Mouse (Mus musculus): ENCODE data around the gene Arhgap44. TPM values are rescaled to one million over a fixed set of nuclear protein-coding genes. Genes with fewer than 3 reads are reported as not detected.

The Arhgap44 gene
- polyA plus RNA-seq, 1 experiment from 2014 or later = 8.5 TPM

DNA sequence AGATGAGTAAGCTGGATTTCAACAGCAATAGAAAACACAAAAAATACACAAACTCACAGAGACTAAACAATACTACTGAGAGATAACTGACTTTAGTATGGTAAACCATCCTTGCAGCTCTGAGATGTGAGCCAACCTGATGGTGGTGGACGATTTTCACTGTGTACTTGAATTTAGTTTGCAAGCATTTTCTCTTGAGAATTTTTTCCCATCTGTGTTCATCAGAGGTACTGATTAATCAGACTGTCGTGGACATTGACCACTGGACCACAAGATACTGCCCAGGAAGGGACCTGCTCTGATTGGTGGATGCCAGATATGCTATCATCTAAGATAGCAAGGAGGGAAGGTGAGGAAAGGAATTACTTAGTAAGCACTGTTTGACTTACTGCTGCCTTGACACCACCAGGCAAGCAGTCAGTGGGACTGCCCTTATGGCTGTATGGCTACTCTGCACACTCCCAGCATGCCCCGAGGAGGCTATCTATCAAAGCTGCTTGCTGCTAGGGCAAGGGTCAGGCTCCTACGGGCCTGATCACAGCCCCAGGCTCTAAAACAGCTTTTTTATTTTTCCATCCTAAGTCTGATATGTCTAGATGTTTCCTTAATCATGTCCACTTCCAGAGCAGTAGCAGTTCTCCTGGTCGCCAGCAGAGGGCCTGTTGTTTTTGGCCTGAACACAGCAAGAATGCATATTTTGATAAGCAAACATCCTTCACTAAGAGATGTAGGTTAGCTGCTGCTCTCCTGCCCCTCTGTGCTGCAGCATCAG, 74.1 kb downstream of the Arhgap44 start:
- no peak overlapping the region for H3K4me2 ChIP-seq (ENCODE audit: low read length)
- no peaks in the 10 kb centered on the region for H3K9me3 ChIP-seq (replicated peaks; ENCODE audit: control insufficient read depth, low read length)
- ATAC-seq (no peak), DNase-seq (ENCODE audit: low spot score) (peak; percentile 55)
- H3K9ac ChIP-seq (ENCODE audit: low read length) = no peak overlapping the region
- H3K36me3 ChIP-seq (ENCODE audit: control insufficient read depth, insufficient read depth, low read length) = no peaks in the 10 kb centered on the region
- no peak overlapping the region for H3K27ac ChIP-seq (ENCODE audit: low read depth, low read length)
- H3K4me3 ChIP-seq (ENCODE audit: low read depth, low read length) = no peak overlapping the region
- no peaks in the 10 kb centered on the region for H3K27me3 ChIP-seq (replicated peaks; ENCODE audit: control insufficient read depth, insufficient read depth, low read length)
- WGBS = 62% methylated on average over 5 of the region's 5 CpGs
- H3K4me1 ChIP-seq (ENCODE audit: control insufficient read depth, insufficient read depth, low read length) = no peaks in the 10 kb centered on the region

DNA sequence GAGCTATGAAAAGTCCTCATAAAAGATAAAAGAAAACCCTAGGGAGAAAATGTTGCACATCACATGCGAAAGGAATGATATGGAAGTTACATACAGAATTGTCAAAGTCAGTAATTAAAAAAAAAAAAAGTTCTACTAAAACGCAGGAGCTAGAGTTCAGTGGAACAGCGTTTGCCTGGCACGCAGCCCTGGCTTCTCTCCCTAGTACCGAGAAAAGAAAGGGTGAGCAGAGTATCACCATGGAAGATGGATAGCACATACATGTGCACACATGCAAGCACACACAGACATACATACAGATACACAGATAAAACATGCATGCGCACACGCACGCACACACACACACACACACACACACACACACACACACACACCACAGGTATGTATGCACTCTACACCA, 82.0 kb downstream of the Arhgap44 start:
- DNase-seq (ENCODE audit: low spot score) (no peak), ATAC-seq (no peak)
- WGBS = 90% methylated on average over 8 of the region's 8 CpGs
- no peak overlapping the region for H3K9ac ChIP-seq (ENCODE audit: low read length)
- no peak overlapping the region for H3K4me2 ChIP-seq (ENCODE audit: low read length)
- H3K27ac ChIP-seq (ENCODE audit: low read depth, low read length) = no peak overlapping the region
- H3K27me3 ChIP-seq (replicated peaks; ENCODE audit: control insufficient read depth, insufficient read depth, low read length) = no peaks in the 10 kb centered on the region
- no peak overlapping the region for H3K4me3 ChIP-seq (ENCODE audit: low read depth, low read length)
- H3K9me3 ChIP-seq (replicated peaks; ENCODE audit: control insufficient read depth, low read length) = no peaks in the 10 kb centered on the region
- H3K4me1 ChIP-seq (ENCODE audit: control insufficient read depth, insufficient read depth, low read length) = no peaks in the 10 kb centered on the region
- H3K36me3 ChIP-seq (ENCODE audit: control insufficient read depth, insufficient read depth, low read length) = no peaks in the 10 kb centered on the region

DNA sequence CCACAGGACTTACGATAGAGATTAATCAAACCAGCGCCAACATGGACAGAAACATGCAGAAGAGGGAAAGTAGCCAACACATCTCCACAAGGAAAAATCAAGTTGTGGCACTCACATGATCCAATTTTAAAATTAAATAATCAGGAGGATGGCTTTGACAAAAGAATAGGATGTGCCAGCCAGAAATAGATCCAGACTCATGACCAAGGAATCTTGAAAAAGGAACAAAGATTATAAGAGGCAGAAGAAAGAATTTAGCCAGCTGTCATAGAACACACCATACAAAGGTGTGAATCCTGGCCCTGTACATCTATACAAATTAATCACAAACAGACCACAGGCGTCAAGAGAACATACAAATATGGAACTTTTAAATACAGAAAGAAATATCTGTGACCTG, 82.5 kb downstream of the Arhgap44 start:
- Histone ChIP-seq H3K36me3 (ENCODE audit: control insufficient read depth, insufficient read depth, low read length) (no peaks in the 10 kb centered on the region), H3K9me3 (replicated peaks; ENCODE audit: control insufficient read depth, low read length) (no peaks in the 10 kb centered on the region), H3K4me2 (ENCODE audit: low read length) (no peak overlapping the region), H3K4me1 (ENCODE audit: control insufficient read depth, insufficient read depth, low read length) (no peaks in the 10 kb centered on the region), H3K27ac (ENCODE audit: low read depth, low read length) (no peak overlapping the region), H3K27me3 (replicated peaks; ENCODE audit: control insufficient read depth, insufficient read depth, low read length) (no peaks in the 10 kb centered on the region), H3K9ac (ENCODE audit: low read length) (no peak overlapping the region), H3K4me3 (ENCODE audit: low read depth, low read length) (no peak overlapping the region)
- DNase-seq (ENCODE audit: low spot score) (no peak), ATAC-seq (no peak)
- WGBS = 90% methylated on average over 3 of the region's 3 CpGs

DNA sequence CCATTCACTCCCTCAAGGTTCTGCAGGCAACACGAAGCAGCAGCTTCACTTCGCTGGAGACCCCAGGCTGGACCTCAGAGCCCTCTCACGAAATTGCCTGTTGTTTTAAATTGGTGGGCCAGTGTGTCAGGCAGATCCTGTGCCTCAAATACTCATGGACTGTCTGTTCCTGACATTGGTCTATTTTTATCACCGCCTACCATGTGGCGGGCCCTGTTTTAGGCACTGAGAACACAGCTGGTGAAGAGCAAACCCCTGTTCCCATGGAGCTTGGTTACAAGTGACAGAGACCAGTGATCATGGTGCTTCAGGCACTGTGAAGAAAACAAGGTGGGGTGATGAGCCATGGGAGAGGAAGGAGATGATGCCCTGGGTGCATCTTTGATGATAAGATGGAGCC, 93.2 kb downstream of the Arhgap44 start:
- no peaks in the 10 kb centered on the region for H3K36me3 ChIP-seq (ENCODE audit: control insufficient read depth, insufficient read depth, low read length)
- no peaks in the 10 kb centered on the region for H3K4me1 ChIP-seq (ENCODE audit: control insufficient read depth, insufficient read depth, low read length)
- ATAC-seq = no peak

DNA sequence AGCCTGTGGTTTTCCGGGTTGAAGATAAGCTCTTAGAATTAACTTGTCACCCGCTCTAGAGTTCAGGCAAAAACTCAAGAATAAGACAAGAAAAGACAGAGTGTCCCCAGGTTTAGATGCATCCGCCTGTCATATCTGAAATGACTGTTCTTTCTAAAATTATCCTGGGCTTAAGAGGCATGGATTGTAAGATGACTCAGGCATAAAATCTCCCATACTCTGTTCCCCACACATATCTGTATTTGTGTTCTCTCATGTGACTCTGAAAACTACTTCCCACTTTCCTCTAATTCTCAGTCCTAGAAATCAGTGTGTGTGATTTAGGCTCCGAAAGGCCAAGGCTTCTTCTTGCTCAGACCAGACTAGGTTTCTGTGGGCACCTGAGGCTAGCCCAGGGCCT, 93.7 kb downstream of the Arhgap44 start:
- H3K4me2 ChIP-seq (ENCODE audit: low read length) = no peak overlapping the region
- H3K27me3 ChIP-seq (replicated peaks; ENCODE audit: control insufficient read depth, insufficient read depth, low read length) = no peaks in the 10 kb centered on the region
- H3K27ac ChIP-seq (ENCODE audit: low read depth, low read length) = no peak overlapping the region
- no peak overlapping the region for H3K4me3 ChIP-seq (ENCODE audit: low read depth, low read length)
- DNase-seq (ENCODE audit: low spot score) (no peak), ATAC-seq (no peak)
- 76% methylated on average over 4 of the region's 4 CpGs for WGBS
- no peaks in the 10 kb centered on the region for H3K36me3 ChIP-seq (ENCODE audit: control insufficient read depth, insufficient read depth, low read length)
- no peaks in the 10 kb centered on the region for H3K4me1 ChIP-seq (ENCODE audit: control insufficient read depth, insufficient read depth, low read length)
- H3K9ac ChIP-seq (ENCODE audit: low read length) = no peak overlapping the region
- H3K9me3 ChIP-seq (replicated peaks; ENCODE audit: control insufficient read depth, low read length) = no peaks in the 10 kb centered on the region

More for the DNA sequence above, 93.2 kb downstream of the Arhgap44 start:
- no peak for DNase-seq (ENCODE audit: low spot score)
- Histone ChIP-seq H3K9me3 (replicated peaks; ENCODE audit: control insufficient read depth, low read length) (no peaks in the 10 kb centered on the region), H3K27me3 (replicated peaks; ENCODE audit: control insufficient read depth, insufficient read depth, low read length) (no peaks in the 10 kb centered on the region), H3K4me3 (ENCODE audit: low read depth, low read length) (no peak overlapping the region), H3K27ac (ENCODE audit: low read depth, low read length) (no peak overlapping the region), H3K4me2 (ENCODE audit: low read length) (no peak overlapping the region), H3K9ac (ENCODE audit: low read length) (no peak overlapping the region)
- 87% methylated on average over 5 of the region's 5 CpGs for WGBS

DNA sequence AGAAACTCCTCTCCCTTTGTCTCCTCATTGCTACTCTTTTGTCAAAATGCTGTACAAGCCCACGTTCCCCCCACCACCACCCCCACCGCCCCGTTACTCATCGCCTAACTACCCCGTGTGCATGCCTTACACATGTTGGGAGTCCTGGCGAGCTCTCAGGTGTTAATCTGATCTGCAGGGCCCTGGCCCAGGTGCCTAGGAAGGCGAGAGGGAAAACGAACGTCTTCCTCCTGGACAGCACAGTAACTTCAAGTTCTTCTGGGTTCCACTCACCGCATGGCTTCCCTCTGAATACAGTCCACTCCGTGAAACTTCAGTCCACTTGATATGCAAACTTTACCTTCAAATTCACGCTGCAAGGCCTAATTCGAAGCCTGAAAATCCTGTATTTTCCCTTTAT, 97.6 kb downstream of the Arhgap44 start:
- no peak for DNase-seq (ENCODE audit: low spot score)
- no peaks in the 10 kb centered on the region for H3K27me3 ChIP-seq (replicated peaks; ENCODE audit: control insufficient read depth, insufficient read depth, low read length)
- no peak overlapping the region for H3K9ac ChIP-seq (ENCODE audit: low read length)
- no peak overlapping the region for H3K4me3 ChIP-seq (ENCODE audit: low read depth, low read length)
- H3K4me2 ChIP-seq (ENCODE audit: low read length) = no peak overlapping the region
- WGBS = 85% methylated on average over 13 of the region's 13 CpGs
- no peak overlapping the region for H3K27ac ChIP-seq (ENCODE audit: low read depth, low read length)
- no peaks in the 10 kb centered on the region for H3K4me1 ChIP-seq (ENCODE audit: control insufficient read depth, insufficient read depth, low read length)
- H3K9me3 ChIP-seq (replicated peaks; ENCODE audit: control insufficient read depth, low read length) = no peaks in the 10 kb centered on the region
- ATAC-seq = no peak
- no peaks in the 10 kb centered on the region for H3K36me3 ChIP-seq (ENCODE audit: control insufficient read depth, insufficient read depth, low read length)

DNA sequence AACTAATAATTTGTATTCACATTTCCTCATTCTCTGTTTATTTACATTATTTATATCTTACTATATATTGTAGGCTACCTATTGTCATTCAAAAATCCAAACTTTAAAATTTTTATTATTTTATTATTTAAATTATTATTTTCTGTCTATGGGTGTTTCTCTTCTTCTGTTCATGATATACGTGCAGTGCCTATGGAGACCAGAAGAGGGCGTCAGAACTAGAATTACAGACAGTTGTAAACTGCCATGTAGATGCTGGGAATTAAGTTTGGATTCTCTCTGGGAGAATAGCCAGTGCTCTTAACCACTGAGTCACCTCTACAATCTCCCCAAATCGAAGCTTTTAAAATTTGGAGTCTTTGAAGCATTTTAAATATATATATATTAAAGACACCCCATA, 101.3 kb downstream of the Arhgap44 start:
- no peaks in the 10 kb centered on the region for H3K4me1 ChIP-seq (ENCODE audit: control insufficient read depth, insufficient read depth, low read length)

DNA sequence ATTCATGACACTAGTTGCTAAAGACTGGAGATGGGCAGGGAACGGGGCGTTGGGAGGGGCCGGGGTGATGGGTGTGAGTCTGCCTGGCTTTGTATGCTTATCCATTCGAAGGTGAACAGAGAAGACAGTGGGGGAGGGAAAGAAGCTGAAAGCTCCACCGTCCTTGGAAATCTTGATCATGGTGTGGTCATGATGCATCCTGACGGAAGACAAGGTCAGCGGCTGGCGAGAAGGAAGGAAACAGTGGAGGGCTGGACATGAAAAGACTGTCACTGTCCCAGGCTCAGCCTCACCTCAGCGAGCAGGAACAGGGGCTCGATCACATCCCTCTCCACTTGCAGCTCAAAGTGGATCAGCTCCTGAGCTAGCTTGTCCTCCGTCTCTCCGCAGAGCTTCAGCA, 103.2 kb downstream of the Arhgap44 start:
- no peak for ATAC-seq
- no peaks in the 10 kb centered on the region for H3K27me3 ChIP-seq (replicated peaks; ENCODE audit: control insufficient read depth, insufficient read depth, low read length)

More for the DNA sequence above, 101.3 kb downstream of the Arhgap44 start:
- Histone ChIP-seq H3K9ac (ENCODE audit: low read length) (no peak overlapping the region), H3K4me3 (ENCODE audit: low read depth, low read length) (no peak overlapping the region), H3K9me3 (replicated peaks; ENCODE audit: control insufficient read depth, low read length) (no peaks in the 10 kb centered on the region), H3K27ac (ENCODE audit: low read depth, low read length) (no peak overlapping the region), H3K4me2 (ENCODE audit: low read length) (no peak overlapping the region), H3K36me3 (ENCODE audit: control insufficient read depth, insufficient read depth, low read length) (no peaks in the 10 kb centered on the region), H3K27me3 (replicated peaks; ENCODE audit: control insufficient read depth, insufficient read depth, low read length) (no peaks in the 10 kb centered on the region)
- ATAC-seq (no peak), DNase-seq (ENCODE audit: low spot score) (no peak)
- WGBS = 52% methylated on average over 3 of the region's 3 CpGs

DNA sequence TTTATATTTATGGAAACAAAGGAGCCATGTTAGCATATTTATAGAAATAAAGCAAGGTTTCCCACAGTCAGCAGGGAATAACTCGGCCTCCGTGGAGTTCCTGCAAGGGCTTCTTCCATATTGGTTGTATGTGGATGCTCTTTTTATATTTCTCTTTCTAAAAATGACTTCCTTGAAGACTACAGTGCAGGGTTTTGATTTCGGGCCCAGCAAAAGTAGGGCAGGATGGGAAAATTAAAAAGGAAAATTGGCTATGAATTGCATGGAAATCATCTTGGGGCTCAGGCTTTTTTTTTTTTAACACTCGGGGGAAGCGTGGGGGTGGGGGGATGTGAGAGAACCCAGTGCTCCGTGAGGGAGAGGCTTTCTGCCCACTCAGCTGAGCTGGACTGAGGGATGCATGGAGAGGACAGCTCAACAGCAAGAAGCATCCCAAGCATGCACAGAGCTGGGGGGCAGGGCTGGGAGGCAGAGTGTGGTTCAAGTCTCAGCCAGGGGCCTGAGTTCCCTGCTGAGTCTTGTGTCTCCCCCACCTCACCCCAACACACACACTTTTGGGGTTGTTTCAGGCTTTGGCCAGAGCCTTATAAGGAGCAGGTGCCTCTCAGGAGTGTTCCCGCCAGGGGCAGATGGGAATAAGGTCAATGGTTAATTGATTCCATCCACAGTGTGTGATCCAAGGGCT, 104.4 kb downstream of the Arhgap44 start:
- H3K4me1 ChIP-seq (ENCODE audit: control insufficient read depth, insufficient read depth, low read length) = no peaks in the 10 kb centered on the region

More for the DNA sequence above, 103.2 kb downstream of the Arhgap44 start:
- Histone ChIP-seq H3K4me3 (ENCODE audit: low read depth, low read length) (no peak overlapping the region), H3K27ac (ENCODE audit: low read depth, low read length) (no peak overlapping the region), H3K4me2 (ENCODE audit: low read length) (no peak overlapping the region), H3K9ac (ENCODE audit: low read length) (no peak overlapping the region), H3K36me3 (ENCODE audit: control insufficient read depth, insufficient read depth, low read length) (no peaks in the 10 kb centered on the region), H3K4me1 (ENCODE audit: control insufficient read depth, insufficient read depth, low read length) (no peaks in the 10 kb centered on the region), H3K9me3 (replicated peaks; ENCODE audit: control insufficient read depth, low read length) (no peaks in the 10 kb centered on the region)
- no peak for DNase-seq (ENCODE audit: low spot score)
- 89% methylated on average over 12 of the region's 12 CpGs for WGBS

More for the DNA sequence above, 104.4 kb downstream of the Arhgap44 start:
- H3K4me2 ChIP-seq (ENCODE audit: low read length) = no peak overlapping the region
- no peaks in the 10 kb centered on the region for H3K36me3 ChIP-seq (ENCODE audit: control insufficient read depth, insufficient read depth, low read length)
- DNase-seq (ENCODE audit: low spot score) (no peak), ATAC-seq (no peak)
- no peak overlapping the region for H3K4me3 ChIP-seq (ENCODE audit: low read depth, low read length)
- no peak overlapping the region for H3K9ac ChIP-seq (ENCODE audit: low read length)
- H3K27ac ChIP-seq (ENCODE audit: low read depth, low read length) = no peak overlapping the region
- no peaks in the 10 kb centered on the region for H3K9me3 ChIP-seq (replicated peaks; ENCODE audit: control insufficient read depth, low read length)
- H3K27me3 ChIP-seq (replicated peaks; ENCODE audit: control insufficient read depth, insufficient read depth, low read length) = no peaks in the 10 kb centered on the region
- WGBS = 72% methylated on average over 7 of the region's 7 CpGs

Data from forebrain, embryonic 14.5 days (tissue).